Mouse (Mus musculus): ENCODE results near the gene 4930544D05Rik. TPM values are rescaled to one million over a fixed set of nuclear protein-coding genes. Genes with fewer than 3 reads are reported as not detected.

The 4930544D05Rik gene
- total RNA-seq, 2 experiments from 2014 or later, result not detected

DNA sequence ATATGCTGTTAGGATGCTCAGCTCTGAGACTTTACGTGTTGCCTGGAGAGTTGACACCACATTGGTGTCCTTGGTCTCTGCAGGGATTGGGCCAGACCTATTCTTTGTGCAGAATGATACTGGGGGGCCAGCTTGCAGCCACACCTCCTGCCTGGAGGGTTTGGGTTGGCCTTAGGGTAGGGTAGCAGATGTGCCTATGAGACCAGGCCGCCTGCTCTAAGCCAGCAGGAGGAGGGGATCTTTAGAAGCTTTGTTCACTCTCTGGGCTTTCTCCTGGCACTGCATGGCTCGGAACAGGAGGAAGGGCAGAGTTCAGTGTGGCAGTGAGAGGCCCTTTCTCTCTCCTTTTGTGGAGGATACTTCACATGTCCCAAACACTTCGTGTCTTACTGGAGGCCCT is 19.6 kb upstream of the 4930544D05Rik start:
- no peak for DNase-seq
- intact Hi-C loops (cut with DNase I), result loop anchor here (2.0 kb wide), 1 partner anchor 13 kb away; no protein-coding TSS in a partner anchor

DNA sequence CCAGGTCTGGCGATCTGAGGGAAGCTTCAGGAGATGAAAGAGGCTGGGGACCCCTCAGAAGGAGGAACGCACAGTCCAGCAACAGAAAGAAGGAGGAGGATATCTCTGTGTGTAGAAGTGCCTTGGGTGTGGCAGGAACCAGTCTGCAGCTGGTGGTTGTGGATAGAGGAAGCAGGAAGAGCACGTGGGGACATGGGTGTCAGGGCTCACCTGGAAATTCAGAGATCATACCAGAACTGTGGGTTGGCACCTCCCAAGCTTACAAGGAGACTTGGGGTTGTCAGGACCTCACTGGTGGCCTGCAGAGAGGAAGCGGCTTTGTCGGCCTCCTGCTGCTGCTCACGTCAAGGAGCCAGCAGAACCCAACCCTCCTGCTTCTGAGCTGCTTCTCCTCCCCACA is 18.3 kb upstream of the 4930544D05Rik start:
- intact Hi-C loops (cut with DNase I), result loop anchor here (2.0 kb wide), 1 partner anchor 14 kb away; no protein-coding TSS in a partner anchor
- no peak for DNase-seq

DNA sequence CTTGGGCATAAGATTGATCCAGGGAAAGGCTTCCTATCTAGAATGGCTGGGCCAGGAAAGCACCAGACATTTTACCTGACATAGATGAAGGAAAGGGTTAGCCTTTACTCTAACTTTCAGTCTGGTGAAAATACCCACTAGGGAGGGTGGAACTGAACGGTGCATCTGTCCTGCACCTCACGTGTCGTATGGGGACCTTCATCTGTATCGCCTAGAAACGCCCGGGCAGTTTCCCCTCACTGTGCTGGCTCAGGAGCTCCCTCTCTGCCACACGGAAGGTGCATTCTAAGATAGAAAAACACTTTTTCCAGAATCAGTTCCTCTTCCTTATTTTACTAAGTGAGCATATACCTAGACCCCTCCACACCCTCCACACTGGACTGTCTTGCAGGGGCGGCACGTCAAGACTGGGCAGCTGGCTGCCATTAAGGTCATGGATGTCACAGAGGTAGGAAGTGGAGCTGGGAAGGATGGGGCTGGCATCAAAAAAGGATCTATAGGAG is 17.1 kb upstream of the 4930544D05Rik start:
- no peak for DNase-seq
- intact Hi-C loops (cut with DNase I), result no loop called here

DNA sequence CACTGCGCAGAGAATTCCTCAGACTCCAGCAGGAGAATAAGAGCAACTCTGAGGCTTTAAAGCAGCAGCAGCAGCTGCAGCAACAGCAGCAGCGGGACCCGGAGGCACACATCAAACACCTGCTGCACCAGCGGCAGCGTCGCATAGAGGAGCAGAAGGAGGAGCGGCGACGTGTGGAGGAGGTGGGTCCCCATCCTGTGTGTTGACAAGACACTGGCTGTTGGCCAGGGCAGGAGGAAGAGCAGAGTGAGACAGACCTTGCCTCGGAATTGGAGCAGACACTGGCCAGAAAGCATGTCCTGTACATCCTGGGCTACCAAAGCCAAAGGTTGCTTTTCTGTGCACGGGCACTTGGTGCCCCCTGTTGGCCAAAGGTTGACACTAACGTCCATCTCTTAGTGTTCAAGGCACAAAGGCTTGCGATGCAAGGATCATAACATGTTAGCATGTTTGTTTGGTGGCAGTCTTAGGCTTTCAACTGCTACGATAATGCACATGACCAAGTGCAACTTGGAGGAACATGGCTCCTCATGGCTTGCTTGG is 10.6 kb upstream of the 4930544D05Rik start:
- intact Hi-C loops (cut with DNase I), result loop anchor here (1.0 to 5.0 kb wide), 4 partner anchors 42 to 173 kb away; partner anchors contain the start of genes Arrb2 and Mink1
- peak; percentile 81 to 86 for DNase-seq

DNA sequence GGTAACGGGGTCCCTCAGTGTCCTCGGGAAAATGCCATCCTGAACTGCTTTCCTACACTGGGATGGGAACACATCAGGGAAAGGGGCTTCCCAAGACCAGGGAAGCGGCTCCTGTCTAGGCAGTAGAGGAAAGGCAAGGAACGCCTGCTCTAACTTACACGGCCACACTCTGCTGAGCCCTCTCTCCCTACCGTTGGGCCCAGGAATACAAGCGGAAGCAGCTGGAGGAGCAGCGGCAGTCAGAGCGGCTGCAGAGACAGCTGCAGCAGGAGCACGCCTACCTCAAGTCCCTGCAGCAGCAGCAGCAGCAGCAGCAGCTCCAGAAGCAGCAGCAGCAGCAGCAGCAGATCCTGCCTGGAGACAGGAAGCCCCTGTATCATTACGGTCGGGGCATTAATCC is 8.9 kb upstream of the 4930544D05Rik start:
- intact Hi-C loops (cut with DNase I), result loop anchor here (5.0 kb wide), 1 partner anchor 174 kb away; the partner anchor contains the start of gene Arrb2
- DNase-seq, result no peak

DNA sequence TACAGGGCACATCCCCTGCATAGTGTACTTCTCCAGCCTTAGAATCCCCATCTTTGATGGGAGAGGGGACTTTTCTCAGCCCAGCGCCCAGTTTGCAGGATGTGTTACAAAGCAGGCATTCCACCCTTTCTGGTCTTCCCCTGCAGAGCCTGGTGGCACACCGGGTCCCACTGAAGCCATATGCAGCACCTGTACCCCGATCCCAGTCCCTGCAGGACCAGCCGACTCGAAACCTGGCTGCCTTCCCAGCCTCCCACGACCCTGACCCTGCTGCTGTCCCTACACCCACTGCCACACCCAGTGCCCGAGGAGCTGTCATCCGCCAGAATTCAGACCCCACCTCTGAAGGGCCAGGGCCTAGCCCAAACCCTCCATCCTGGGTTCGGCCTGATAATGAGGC is 8.0 kb upstream of the 4930544D05Rik start:
- DNase-seq, result no peak
- intact Hi-C loops (cut with DNase I), result loop anchor here (5.0 kb wide), 1 partner anchor 175 kb away; the partner anchor contains the start of gene Arrb2

DNA sequence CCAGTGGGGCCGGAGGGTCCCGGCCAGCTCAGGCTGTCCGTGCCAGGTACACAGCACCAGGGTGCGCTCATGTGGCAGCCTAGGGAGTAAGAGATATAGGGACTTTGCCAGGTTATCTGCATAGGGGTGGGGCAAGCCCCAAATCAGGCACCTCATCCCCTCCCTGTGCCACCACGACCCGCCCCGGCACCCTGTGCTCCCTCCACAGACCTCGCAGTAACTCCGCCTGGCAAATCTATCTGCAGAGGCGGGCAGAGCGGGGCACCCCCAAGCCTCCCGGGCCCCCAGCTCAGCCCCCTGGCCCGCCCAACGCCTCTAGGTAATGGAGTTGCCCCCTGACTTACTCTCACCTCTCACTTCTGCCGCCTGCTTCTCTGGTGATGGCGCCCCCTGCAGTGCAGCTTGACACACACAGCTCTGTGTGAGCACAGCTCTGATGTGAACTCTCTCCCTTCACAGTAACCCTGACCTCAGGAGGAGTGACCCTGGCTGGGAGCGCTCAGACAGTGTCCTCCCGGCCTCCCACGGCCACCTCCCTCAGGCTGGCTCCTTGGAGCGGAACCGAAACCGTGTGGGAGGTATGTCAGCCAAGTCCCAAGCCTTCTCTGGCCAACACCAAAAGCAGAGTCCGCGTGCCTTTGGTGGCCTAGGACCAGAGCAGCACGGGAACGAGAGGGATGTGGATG is 7.1 kb upstream of the 4930544D05Rik start:
- intact Hi-C loops (cut with DNase I), result loop anchor here (5.0 kb wide), 1 partner anchor 176 kb away; the partner anchor contains the start of gene Arrb2

DNA sequence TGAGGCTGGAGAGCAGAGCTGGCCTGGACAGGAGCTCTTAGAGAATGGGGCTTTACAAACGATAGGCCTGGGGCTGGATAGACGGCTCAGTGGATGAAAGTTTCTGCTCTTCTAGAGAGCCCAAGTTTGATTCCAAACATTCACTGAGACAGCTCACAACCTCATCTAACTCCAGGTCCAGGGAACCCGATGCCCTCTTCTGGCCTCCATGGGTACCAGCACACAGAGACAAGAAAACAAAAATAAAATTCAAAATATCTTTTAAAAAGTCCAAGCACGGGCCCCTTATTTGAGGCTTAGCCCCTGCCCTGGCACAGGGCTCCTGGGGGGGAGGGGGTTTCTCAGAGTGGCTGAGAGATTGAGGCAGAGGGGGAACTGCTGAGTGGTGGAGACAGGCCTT is 4.9 kb upstream of the 4930544D05Rik start:
- DNase-seq, result no peak
- intact Hi-C loops (cut with DNase I), result no loop called here

More for the DNA sequence above, 7.1 kb upstream of the 4930544D05Rik start:
- DNase-seq, result no peak

DNA sequence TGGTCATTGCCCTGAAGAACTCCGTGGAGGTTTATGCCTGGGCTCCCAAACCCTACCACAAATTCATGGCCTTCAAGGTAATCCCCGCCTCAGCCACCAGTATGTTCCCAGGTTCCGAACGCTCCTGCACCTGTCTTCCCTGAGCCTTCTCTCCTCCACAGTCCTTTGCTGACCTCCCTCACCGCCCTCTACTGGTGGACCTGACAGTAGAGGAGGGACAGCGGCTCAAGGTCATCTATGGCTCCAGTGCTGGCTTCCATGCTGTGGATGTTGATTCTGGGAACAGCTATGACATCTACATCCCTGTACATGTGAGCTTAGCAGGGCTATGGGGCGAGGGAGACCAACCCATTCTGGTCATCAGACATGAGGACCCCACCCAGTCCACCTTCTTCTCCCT is 3.1 kb upstream of the 4930544D05Rik start:
- no peak for DNase-seq
- intact Hi-C loops (cut with DNase I), result no loop called here

DNA sequence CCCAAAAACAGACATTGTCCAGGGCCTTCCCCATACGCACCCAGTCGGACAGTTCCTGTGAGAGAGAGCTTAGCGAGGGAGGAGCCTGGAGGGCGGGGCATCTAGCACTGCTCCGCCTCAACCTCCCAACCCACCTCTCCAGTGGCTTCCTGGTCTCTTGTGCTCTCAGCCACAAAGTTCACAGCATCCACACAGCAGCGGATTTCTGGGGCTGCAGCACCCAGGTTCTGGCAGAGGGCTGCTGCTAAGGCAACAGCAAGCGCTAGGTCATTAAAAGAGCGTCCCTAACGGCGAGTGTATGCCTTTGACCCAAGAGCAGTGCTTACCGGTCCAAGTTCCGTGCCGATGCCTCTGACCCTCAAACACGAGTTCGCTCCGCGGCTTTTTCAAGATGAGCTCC is 574 bp upstream of the 4930544D05Rik start:
- DNase-seq, result peak; percentile 66
- intact Hi-C loops (cut with DNase I), result no loop called here

DNA sequence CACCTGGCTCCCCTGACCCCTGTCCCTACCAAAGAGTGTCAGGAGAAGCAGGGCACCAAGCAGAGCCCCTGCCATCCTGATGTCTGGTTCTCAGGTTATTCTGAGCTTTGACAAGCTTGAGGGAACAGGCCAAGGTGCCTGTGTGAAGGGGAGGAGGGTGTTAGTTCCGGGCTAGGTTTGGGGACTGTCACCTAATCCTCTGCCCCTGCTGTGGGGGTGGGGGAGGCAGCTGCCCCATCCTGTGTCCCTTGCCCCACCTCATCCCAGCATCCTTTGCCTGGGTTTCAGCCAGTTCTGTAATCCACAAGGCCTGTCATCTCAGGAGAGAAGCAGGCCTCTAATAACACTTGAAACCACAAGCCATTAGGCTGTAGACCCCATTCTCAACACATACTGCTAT is 3.5 kb downstream of the 4930544D05Rik start, which contains the start of gene Chrne:
Gene Chrne (minus strand): TSS at position 116 of the 400 bp plus-strand sequence.
- no peak for DNase-seq
- intact Hi-C loops (cut with DNase I), result no loop called here

DNA sequence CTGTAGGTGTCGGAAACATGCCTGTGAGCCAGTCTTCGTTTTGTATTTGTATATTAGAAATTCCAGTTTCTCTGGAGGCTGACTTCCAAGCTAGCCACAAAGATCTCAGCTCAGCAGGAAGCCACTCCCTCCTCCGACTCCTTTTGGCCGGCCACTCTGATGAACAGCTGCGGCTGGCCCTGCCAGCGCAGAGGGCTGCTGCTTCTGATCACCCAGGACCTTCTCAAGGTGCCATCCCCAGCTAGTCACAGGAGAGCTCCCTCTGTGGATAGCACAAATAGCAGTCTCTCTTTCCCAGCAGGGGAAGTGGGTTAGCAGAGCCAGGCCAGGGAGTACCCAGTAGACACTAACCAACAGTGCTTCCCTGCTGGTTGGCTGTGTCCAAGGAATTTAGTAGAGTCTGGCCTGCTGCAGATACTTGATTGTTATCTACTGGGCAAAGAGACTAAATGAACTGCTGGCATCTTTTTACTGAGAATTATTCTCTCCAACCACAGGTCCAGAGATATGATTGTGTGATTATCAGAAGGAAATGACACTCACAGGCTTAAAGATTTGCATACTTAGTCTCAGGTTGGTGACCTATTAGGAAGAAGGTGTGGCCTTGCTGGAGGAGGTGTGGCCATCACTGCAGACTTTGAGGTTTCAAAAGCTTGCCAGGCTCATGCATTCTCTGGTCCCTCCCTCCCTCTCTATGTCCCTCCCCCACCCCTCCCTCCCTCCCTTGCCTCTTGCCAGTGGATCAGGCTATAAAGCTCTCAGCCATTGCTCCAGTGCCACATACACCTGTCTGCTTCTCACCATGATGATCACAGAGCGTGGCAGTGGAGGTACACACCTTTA is 6.5 kb downstream of the 4930544D05Rik start:
- intact Hi-C loops (cut with DNase I), result no loop called here
- DNase-seq, result no peak

DNA sequence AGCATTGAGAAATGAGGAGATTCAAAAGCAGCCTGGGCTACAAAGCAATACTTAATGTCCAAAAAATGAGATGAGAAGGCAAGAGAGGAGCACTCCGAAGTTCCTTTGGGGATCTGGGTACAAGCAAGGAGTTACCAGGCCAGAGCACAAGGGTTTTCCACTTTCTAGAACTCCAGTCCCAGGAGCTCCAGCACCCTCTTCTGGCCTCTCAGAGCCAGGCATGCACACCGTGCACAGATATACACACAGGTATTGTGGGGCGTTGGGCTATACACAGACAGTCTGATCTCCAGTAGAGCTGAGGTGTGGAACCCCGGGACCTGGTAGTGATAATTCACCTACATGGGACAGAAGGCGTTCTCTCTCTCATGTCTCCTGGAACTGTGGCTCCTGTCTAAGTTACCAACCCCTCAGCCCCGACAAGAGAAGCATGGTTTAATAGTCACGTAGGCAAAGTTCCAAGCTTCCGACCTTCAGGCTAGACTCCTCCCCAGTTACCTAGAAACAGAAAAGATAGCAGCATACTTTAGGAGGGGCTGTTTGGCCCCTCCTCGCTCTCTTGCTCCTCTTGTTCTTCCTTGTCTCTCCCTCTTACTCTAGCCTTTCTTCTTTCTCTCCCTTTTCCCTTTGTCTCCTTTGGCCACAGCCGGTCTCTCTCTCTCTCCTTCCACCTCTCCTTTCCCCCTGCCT is 7.5 kb downstream of the 4930544D05Rik start:
- intact Hi-C loops (cut with DNase I), result no loop called here
- no peak for DNase-seq

DNA sequence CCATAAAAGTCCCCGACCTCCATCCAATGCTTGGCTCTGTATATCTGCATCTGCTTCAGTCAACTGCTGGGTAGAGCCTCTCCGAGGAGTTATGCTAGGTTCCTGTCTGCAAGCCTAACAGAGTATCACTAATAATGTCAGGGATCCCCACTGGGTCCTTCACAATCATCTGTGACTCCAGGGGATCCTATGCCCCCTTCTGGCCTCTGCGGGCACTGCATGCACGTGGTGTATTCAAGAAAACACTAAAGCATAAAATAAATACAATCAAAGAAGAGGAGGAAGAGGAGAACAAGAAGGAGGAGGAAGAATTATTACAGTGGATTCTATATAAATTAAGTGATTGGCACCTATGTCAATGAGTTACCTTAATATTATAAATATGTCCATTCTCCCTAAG is 9.8 kb downstream of the 4930544D05Rik start:
- intact Hi-C loops (cut with DNase I), result loop anchor here (5.0 kb wide), 1 partner anchor 193 kb away; the partner anchor contains the start of gene Arrb2

DNA sequence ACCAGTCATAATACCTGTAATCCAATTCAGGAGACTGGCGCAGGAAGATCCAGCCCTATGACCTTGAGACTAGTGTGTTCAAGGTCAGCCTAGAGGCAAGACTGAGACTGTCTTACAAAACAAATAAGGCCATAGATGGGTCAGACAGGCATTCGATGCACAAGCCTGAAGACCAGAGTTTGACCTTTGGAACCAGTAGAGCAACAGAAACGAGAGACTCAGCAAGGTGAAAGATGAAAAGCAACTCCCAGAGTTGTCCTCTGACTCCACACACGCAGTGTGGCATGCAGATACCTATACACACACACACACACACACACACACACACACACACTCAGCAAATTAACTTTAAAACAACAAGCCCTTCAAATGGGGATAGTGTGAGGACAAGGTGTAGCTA is 11.2 kb downstream of the 4930544D05Rik start:
- no peak for DNase-seq
- intact Hi-C loops (cut with DNase I), result loop anchor here (5.0 kb wide), 1 partner anchor 195 kb away; the partner anchor contains the start of gene Arrb2

More for the DNA sequence above, 9.8 kb downstream of the 4930544D05Rik start:
- DNase-seq, result peak in 1 of 2 experiments; percentile 62

DNA sequence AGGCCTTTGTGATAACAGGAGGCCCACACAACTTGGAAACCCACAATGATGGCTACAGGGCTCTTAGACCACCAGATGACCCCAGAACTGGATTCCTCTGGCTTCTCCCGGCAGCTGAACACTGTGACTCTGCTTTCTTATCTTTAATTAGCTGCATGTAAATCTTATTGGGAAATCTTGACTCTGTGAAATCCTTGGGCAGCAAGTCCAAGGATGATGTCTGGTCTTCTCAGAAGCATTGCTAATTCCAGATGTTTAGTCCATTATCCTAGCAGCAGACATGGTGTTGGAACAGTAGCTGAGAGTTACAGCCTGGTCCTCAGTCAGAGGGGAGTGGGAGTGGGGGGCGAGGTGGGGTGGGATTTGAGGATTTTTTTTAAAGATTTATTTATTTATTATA is 12.8 kb downstream of the 4930544D05Rik start:
- intact Hi-C loops (cut with DNase I), result loop anchor here (5.0 kb wide), 1 partner anchor 196 kb away; the partner anchor contains the start of gene Arrb2

DNA sequence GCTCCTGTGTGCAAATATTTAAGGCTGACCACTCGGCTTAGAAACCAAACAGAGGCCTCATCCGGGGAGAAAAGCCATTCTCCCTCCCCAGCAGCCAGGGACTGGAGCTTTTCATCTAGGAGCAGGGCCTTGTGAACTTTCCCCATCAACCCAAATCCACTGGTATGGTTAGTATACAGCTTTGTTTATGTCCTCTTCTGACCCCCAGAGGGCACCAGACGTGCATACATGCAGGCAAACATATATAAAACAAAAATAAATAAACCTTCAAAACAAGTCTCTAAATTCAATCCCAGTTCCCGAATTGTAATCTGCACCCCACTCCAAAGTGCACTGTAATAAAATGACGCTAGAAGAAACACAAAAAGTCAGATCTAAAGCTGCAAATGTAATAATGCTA is 13.9 kb downstream of the 4930544D05Rik start:
- intact Hi-C loops (cut with DNase I), result loop anchor here (1.0 to 5.0 kb wide), 2 partner anchors 126 to 197 kb away; partner anchors contain the start of gene Arrb2
- no peak for DNase-seq

More for the DNA sequence above, 12.8 kb downstream of the 4930544D05Rik start:
- DNase-seq, result no peak

DNA sequence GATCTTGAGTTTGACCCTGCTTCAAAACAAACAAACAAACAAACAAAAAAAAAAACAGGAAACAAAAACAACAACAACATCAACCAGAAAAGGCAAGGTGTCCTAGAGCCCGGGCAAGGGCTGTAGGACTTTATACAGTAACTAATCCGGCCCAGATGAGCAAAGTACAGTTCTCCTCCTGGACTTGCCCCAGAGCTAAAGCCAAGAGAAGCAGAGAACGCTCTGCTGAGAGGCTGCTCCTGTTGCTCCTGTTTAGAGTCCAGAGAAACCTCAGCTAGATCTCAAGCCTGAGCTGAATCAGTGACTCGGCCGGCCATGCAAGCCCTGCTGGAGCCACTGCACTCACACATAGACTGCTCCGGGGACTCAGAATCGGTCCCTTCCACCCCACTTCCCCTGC is 14.5 kb downstream of the 4930544D05Rik start:
- intact Hi-C loops (cut with DNase I), result no loop called here
- DNase-seq, result no peak

DNA sequence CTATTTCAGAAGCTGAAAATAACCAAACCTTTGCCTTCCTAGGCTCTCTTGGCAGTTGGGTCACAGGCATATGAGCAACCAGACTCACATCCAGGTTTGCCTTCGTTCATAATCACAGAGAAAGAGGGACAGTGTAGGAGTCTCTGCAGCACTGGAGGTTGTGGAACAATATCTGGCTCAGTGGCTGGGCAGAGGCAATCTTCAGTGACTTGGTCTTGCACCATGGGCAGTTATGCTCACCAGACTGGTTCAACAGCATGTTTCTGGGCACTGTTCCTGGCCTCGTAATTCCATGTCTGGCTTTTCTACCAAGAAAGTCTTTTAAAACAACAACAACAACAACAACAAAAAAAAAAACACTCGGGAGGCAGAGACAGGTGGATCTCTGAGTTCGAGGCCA is 20.0 kb downstream of the 4930544D05Rik start:
- DNase-seq, result no peak
- intact Hi-C loops (cut with DNase I), result no loop called here

DNA sequence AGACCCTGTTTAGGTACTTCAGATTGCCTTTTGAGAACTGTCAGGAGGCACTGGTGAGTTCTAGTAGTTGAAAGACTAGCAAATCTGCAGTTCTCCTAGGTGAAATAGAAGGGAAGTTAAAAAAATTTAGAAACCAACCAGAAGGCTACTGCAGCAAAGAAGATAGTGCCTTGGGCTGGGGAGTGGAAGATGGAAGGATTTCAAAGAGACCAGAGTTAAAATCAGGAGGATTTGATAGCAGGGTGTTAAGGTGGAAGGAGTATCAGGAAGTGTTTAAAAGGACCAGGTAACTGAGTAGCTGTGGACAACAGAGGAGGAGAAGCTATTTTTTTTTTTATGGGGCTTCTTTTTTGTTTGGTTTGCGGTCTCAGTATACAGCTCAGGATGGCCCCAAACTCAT is 22.1 kb downstream of the 4930544D05Rik start:
- DNase-seq, result no peak
- intact Hi-C loops (cut with DNase I), result no loop called here
